Mouse (Mus musculus) thymus, postnatal 25 days (tissue): ENCODE data around the gene Ppp2r1b.

Source experiments
- DNase-seq: peaks from one replicate; pipeline ENCODE4 v3.0.0; 2022

Gene Ppp2r1b

GRCm38 (mm10) chr9:50873210-50873609, 28.1 kb downstream of the Ppp2r1b start:
- DNase-seq, result no peak

GRCm38 (mm10) chr9:50874031-50874430, 28.9 kb downstream of the Ppp2r1b start:
- DNase-seq, result no peak

- DNase-seq, result no peak
Observed at GRCm38 (mm10) chr9:50875470-50875869, 30.4 kb downstream of the Ppp2r1b start.

- DNase-seq, result no peak
Observed at GRCm38 (mm10) chr9:50876287-50876686, 31.2 kb downstream of the Ppp2r1b start.

- no peak for DNase-seq
Observed at GRCm38 (mm10) chr9:50877431-50877830, 32.3 kb downstream of the Ppp2r1b start.

GRCm38 (mm10) chr9:50882183-50882582, 37.1 kb downstream of the Ppp2r1b start:
- no peak for DNase-seq

- DNase-seq, result no peak
Observed at GRCm38 (mm10) chr9:50884093-50884492, 39.0 kb downstream of the Ppp2r1b start.

GRCm38 (mm10) chr9:50884741-50885599, 39.9 kb downstream of the Ppp2r1b start:
- DNase-seq, result no peak

- DNase-seq, result no peak
Observed at GRCm38 (mm10) chr9:50885600-50885987, 40.5 kb downstream of the Ppp2r1b start.

- no peak for DNase-seq
Observed at GRCm38 (mm10) chr9:50886870-50887269, 41.8 kb downstream of the Ppp2r1b start.

GRCm38 (mm10) chr9:50887351-50887750, 42.2 kb downstream of the Ppp2r1b start:
- no peak for DNase-seq

GRCm38 (mm10) chr9:50889211-50889610, 44.1 kb downstream of the Ppp2r1b start:
- DNase-seq, result no peak

GRCm38 (mm10) chr9:50889964-50890363, 44.9 kb downstream of the Ppp2r1b start:
- DNase-seq, result no peak

- no peak for DNase-seq
Observed at GRCm38 (mm10) chr9:50890494-50891090, 45.5 kb downstream of the Ppp2r1b start.

- no peak for DNase-seq
Observed at GRCm38 (mm10) chr9:50893665-50894064, 48.6 kb downstream of the Ppp2r1b start.

GRCm38 (mm10) chr9:50900026-50900920, 55.2 kb downstream of the Ppp2r1b start:
- DNase-seq, result no peak

GRCm38 (mm10) chr9:50904196-50904847, 59.2 kb downstream of the Ppp2r1b start:
- peak; percentile 14 for DNase-seq

GRCm38 (mm10) chr9:50905321-50905720, 60.2 kb downstream of the Ppp2r1b start:
- peak; percentile 10 for DNase-seq

- DNase-seq, result no peak
Observed at GRCm38 (mm10) chr9:50911861-50912515, 66.9 kb downstream of the Ppp2r1b start.

- no peak for DNase-seq
Observed at GRCm38 (mm10) chr9:50918131-50918530, 73.0 kb downstream of the Ppp2r1b start.

- DNase-seq, result no peak
Observed at GRCm38 (mm10) chr9:50919554-50919953, 74.5 kb downstream of the Ppp2r1b start.
